Mouse (Mus musculus): ENCODE data around the gene Gm3411.
"Not testable (repeated sequence)": the region's sequence is repeated elsewhere in the genome, so short reads cannot be mapped to it uniquely, and the experiment has no call there.

The Gm3411 gene

DNA sequence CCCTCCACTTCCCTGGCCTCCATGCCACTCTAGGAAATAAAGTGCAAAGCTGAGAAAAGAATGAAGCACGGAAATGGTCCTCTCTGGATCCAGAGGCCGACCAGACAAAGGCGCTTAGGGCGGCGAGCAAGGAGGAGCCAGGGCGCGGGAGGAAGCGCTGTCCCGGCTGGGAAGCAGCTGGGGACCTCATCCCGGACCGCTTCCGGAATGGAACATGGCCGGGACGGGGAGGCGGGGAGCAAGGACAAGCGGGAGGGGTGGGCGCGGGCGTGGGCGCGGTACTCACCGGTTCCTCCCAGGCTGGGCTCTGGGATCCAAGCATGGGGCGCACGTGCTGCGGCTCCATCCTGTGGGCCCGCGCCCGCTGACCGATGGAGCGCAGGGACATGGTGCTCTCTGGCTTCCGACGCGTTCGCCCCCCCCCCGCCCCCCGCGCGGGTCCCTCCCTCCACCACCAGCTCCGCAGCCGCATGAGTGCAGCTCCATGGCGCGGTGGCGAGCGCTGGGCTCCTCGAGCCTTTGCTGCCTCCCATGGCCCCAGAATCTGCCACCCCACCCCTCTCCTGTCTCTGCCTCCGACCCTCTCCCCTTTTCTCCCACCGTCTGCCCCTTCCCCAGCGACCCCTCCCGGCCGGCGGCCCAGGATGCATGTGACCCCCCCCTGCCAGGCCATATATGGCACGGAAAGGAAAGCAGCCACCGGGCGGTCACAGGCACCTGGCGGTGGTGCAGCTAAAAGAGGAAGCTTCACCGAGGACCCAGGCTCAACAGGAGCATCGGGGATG lies at the start of gene Gm3411:
Gene Gm3411 (minus strand): TSS at position 320 of the 785 bp plus-strand sequence.
- DNase-seq (ENCODE audit: low read depth, low spot score), result not testable (repeated sequence)

DNA sequence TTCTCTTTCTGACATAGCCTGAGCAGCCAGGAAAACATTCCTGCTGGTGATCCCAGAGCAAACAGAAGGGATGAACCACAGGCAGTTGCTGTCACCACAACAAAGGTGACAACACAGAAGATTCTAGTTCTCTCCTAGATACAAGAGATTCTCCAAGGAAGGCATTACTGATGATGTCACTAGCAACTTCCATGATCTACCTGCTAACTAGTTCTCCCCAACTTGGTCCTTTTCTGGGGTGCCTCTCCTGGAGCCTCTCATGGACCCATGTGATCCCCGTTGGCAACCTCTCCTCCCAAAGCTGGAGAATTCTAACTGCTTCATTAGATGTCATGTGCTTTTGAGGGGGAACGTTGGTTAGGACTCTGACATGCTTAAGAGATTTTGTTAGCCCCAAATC lies 17.7 kb upstream of the Gm3411 start, which contains the start of gene Gm21103:
Gene Gm21103 (minus strand): TSS at position 101 of the 400 bp plus-strand sequence.
- not testable (repeated sequence) for DNase-seq (ENCODE audit: low read depth, low spot score)

DNA sequence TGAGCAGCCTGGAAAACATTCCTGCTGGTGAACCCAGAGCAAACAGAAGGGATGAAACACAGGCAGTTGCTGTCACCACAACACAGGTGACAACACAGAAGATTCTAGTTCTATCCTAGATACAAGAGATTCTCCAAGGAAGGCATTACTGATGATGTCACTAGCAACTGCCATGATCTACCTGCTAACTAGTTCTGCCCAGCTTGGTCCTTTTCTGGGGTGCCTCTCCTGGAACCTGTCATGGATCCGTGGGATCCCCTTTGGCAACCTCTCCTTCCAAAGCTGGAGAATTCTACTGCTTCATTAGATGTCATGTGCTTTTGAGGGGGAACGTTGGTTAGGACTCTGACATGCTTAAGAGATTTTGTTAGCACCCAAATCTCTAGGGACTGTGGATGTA lies 67.9 kb downstream of the Gm3411 start, which contains the start of gene Gm21560:
Gene Gm21560 (minus strand): TSS at position 101 of the 400 bp plus-strand sequence.
- DNase-seq (ENCODE audit: low read depth, low spot score), result not testable (repeated sequence)
